Mouse (Mus musculus): ENCODE data around the gene Prkcz. TPM values are rescaled to one million over a fixed set of nuclear protein-coding genes. Genes with fewer than 3 reads are reported as not detected.

Prkcz gene
- polyA plus RNA-seq, 1 experiment from 2014 or later = 12.4 TPM

DNA sequence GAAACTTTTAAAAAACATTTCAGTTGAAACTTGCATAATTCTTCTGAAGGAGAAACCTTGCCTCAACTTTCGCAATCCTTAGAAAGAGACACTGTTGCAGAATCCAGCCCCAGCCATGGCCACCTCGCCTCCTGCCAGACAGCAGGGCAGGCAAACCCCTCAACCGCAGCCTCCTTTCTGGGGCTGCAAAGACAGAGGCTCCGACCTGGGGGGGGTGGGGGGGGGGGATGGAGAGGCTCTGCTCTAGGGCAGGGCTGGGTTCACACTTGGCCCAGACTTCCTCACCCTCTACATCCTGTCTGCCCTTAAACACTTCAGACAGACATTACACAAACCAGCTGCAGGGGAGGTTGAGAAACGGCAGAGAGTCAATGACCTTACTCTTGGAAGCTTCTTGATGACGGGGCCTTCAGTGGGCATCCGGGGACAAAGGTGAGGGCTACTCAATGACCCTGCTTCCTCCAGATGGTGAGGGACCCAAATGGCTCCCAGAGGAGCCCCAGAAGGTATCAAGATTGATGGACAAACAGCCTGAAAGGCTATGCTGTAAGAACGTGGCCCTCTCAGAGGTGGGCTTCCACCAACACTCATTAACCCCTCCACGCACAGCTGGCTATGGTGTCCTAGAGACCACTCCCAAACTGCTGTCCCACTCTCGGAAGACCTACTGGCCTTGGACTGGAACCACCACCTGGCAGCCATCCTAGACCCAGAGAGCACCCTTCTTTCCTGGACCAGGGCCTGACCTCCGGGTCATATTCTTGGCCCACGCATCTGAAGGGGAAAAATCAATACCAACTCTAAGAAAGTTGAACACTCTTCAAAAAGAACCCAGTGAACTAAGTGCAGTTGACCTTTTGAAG is 143.7 kb downstream of the Prkcz start:
- no peaks in the 10 kb centered on the region for H3K9me3 ChIP-seq
- H3K4me3 ChIP-seq = peak overlapping the region; percentile 91
- no peaks in the 10 kb centered on the region for H3K27me3 ChIP-seq (replicated peaks; ENCODE audit: low read depth, poor library complexity, severe bottlenecking)
- 53% methylated on average over 12 of the region's 12 CpGs for WGBS
- no peak for DNase-seq (ENCODE audit: low spot score)
- peak overlapping the region; percentile 25 for H3K27ac ChIP-seq (replicated peaks)
- peaks cover 97% of the 10 kb centered on the region for H3K4me1 ChIP-seq
- H3K36me3 ChIP-seq (replicated peaks) = peaks cover 16% of the 10 kb centered on the region; the same call in 1 of the 2 replicates

DNA sequence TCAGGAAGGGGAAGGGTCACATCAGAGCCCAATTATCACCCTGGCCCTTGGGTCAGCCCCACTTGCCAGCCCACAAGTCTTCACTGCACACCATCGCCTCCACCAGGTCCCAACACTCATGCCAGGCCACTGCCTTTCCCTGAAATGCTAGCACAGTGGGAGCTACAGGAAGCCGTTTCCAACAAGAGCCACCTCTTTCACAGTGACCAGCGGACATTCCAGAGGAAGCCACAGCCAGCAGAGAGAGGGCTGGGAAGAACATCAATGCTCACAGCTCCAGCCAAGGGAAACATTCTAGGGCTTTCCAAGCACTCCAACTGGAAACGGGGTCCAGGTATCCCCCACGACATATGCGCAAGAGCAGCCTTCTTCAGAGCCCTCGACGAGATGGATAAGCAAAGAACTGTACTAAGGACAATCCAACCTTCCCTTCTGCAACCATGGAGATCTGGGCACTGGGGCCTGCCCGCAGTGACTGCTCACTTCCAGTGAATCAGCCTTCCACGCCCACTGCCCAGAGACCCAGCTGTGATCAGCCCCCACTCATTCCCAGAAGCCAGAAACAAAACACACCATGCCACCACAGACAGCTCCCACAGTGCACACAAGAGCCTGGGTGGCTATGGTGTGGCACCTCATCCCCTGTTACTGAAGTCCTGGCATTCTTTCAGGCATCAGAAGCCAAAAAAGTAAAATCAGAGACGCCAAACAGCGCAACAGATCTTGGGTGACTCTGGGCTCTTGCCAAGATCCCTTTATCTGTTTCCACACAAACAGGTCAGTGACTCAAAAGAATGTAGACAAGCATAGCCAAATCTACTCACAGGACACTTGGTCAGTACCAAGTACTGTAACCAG is 145.2 kb downstream of the Prkcz start:
- Histone ChIP-seq H3K4me3 (peak overlapping the region; percentile 24; the same call in 1 of the 2 replicates), H3K9me3 (no peaks in the 10 kb centered on the region), H3K36me3 (replicated peaks) (peaks cover 27% of the 10 kb centered on the region), H3K4me1 (peaks cover 89% of the 10 kb centered on the region), H3K27ac (replicated peaks) (peak overlapping the region; percentile 41; the same call in 1 of the 2 replicates), H3K27me3 (replicated peaks; ENCODE audit: low read depth, poor library complexity, severe bottlenecking) (no peaks in the 10 kb centered on the region)
- 68% methylated on average over 12 of the region's 12 CpGs for WGBS
- DNase-seq (ENCODE audit: low spot score) = no peak

DNA sequence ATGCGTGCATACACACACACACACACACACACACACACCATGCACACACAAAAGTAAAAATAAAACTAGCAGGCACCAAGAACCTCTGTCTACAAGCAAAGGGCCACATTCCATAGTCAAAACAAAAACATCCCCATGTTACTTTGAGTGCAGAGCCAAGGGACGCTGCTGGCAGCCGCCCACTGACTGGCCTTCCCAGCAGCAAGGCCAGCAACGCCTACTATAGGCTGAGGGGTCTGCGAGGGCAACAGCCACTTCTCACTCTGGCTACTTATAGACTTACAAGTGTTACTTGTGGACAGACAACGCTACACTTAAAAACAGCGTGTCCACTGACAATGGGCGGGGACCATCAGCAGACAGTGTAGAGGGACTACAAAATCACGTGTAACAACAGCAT is 146.0 kb downstream of the Prkcz start:
- Histone ChIP-seq H3K36me3 (replicated peaks) (peaks cover 35% of the 10 kb centered on the region), H3K4me1 (peaks cover 85% of the 10 kb centered on the region), H3K9me3 (no peaks in the 10 kb centered on the region), H3K4me3 (no peak overlapping the region), H3K27me3 (replicated peaks; ENCODE audit: low read depth, poor library complexity, severe bottlenecking) (no peaks in the 10 kb centered on the region), H3K27ac (replicated peaks) (peak overlapping the region; percentile 41)
- WGBS = 63% methylated on average over 9 of the region's 9 CpGs
- no peak for DNase-seq (ENCODE audit: low spot score)

DNA sequence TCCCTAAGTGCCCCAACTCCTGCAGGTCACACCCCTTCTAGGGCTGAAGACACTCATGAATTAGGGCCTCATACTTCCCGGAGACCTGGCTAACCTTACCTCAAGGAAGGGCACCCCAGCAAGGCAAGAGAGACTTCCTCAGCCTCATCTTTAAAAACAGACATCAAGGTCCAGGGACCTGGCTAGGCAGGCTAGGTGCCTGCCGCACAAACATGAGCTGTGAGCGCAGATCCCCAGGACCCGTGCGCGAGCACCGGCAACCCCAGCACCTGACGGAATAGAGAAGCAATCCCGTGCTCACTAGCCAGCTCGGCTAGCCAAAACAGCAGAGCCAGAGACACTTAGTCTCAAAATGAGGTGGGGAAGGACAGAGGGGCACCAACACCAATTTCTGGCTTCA is 146.4 kb downstream of the Prkcz start:
- no peak overlapping the region for H3K4me3 ChIP-seq
- H3K4me1 ChIP-seq = peaks cover 84% of the 10 kb centered on the region
- peaks cover 39% of the 10 kb centered on the region for H3K36me3 ChIP-seq (replicated peaks)
- no peaks in the 10 kb centered on the region for H3K9me3 ChIP-seq
- 78% methylated on average over 10 of the region's 10 CpGs for WGBS
- DNase-seq (ENCODE audit: low spot score) = no peak
- no peaks in the 10 kb centered on the region for H3K27me3 ChIP-seq (replicated peaks; ENCODE audit: low read depth, poor library complexity, severe bottlenecking)
- peak overlapping the region; percentile 41; the same call in 1 of the 2 replicates for H3K27ac ChIP-seq (replicated peaks)

DNA sequence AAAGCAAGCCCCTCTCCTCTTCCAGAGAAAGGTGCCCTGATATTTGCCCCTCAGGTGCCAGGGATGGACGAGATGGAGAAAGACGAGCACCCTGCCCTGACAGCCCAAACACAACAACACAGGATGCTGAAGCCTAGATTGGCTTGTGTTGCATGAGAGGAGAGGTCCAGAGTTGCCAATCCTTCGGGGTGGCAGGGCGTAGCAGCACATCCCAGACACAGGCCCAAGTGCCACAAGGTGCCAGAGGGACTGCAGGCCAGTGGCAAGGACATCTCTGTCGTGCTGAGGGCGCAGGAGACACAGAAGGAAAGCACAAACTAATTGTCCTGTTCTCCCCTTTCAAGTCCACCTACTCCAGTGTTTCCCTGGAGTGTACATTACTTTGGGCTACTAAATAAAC is 147.0 kb downstream of the Prkcz start:
- Histone ChIP-seq H3K36me3 (replicated peaks) (peaks cover 43% of the 10 kb centered on the region), H3K27ac (replicated peaks) (no peak overlapping the region), H3K9me3 (no peaks in the 10 kb centered on the region), H3K27me3 (replicated peaks; ENCODE audit: low read depth, poor library complexity, severe bottlenecking) (no peaks in the 10 kb centered on the region), H3K4me3 (peak overlapping the region; percentile 2; the same call in 1 of the 2 replicates), H3K4me1 (peaks cover 84% of the 10 kb centered on the region)
- no peak for DNase-seq (ENCODE audit: low spot score)
- 75% methylated on average over 6 of the region's 6 CpGs for WGBS

DNA sequence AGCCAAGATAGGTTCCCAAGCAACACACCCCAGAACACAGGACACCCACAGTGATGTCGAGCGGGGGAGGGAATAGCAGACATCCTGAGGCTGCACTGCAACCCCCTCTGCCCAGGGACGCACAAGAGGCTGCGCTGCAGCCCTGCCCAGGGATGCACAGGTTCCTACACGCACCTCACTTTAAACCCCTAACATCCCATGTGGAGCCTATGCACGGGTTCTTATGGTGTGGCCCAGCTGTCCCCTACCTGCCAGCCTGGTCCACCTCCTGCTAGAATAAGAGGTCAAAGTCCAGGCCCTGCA is 147.5 kb downstream of the Prkcz start:
- Histone ChIP-seq H3K36me3 (replicated peaks) (peaks cover 47% of the 10 kb centered on the region), H3K27ac (replicated peaks) (no peak overlapping the region), H3K27me3 (replicated peaks; ENCODE audit: low read depth, poor library complexity, severe bottlenecking) (no peaks in the 10 kb centered on the region), H3K4me3 (peak overlapping the region; percentile 2; the same call in 1 of the 2 replicates), H3K4me1 (peaks cover 84% of the 10 kb centered on the region), H3K9me3 (no peaks in the 10 kb centered on the region)
- 84% methylated on average over 6 of the region's 6 CpGs for WGBS
- no peak for DNase-seq (ENCODE audit: low spot score)

DNA sequence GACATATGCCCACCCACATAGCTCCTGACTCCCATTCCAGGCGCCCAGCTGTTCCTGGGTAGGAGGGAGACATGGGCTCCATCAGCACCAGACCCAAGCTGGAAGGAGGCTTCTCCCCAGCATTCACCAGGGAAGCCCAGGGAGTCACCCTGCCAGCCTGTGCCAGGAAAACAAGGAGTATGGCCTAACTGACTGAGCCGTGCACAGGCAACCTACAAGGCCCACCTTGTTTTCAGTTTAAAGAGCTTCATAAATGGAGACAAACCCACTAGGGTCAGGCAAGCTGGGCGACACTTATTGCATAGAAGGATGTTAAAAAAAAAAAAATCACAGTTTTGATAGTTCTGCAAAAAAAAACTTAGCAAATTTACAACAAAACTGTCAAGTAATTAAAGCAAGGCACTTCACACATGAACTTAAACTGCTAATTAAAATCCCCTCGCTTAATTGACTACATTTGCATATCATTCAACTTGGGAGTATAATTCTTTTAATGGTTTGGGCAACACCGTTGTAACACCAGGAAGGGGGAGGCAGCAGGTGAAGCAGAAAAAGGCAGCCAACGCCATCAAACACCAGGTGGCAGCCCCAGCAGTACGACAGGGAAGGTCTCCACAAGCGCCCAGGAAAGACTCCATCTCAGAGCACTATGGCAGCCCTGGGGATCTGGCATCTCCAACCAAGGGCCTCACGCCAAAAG is 148.0 kb downstream of the Prkcz start:
- peaks cover 47% of the 10 kb centered on the region for H3K36me3 ChIP-seq (replicated peaks)
- H3K4me1 ChIP-seq = peaks cover 84% of the 10 kb centered on the region
- 77% methylated on average over 9 of the region's 9 CpGs for WGBS

More for the DNA sequence above, 148.0 kb downstream of the Prkcz start:
- no peak for DNase-seq (ENCODE audit: low spot score)
- H3K27me3 ChIP-seq (replicated peaks; ENCODE audit: low read depth, poor library complexity, severe bottlenecking) = no peaks in the 10 kb centered on the region
- H3K27ac ChIP-seq (replicated peaks) = no peak overlapping the region
- H3K4me3 ChIP-seq = no peak overlapping the region
- H3K9me3 ChIP-seq = no peaks in the 10 kb centered on the region

Other genes starting within 250 kb of the Prkcz start
- gene Ski, start 138.8 kb downstream of the Prkcz start, polyA plus RNA-seq (2016; fragmentation: Nextera tagmentation; extraction: Ambion mirVana) = 8.5 and 10.7 TPM in 2 replicates
- 99.6 and 100 TPM in 2 replicates for gene Faap20, start 111.6 kb downstream of the Prkcz start, polyA plus RNA-seq (2016; fragmentation: Nextera tagmentation; extraction: Ambion mirVana)
- gene Gabrd, start 36.8 kb upstream of the Prkcz start, polyA plus RNA-seq (2016; fragmentation: Nextera tagmentation; extraction: Ambion mirVana) = not detected in 2 replicates
- gene Cfap74, start 47.8 kb upstream of the Prkcz start, polyA plus RNA-seq (2016; fragmentation: Nextera tagmentation; extraction: Ambion mirVana) = 6.7 and 7.3 TPM in 2 replicates
- gene Tmem52, start 107.8 kb upstream of the Prkcz start, polyA plus RNA-seq (2016; fragmentation: Nextera tagmentation; extraction: Ambion mirVana) = 0.16 TPM in 1 of 2 replicates, not detected in the other
- gene Gnb1, start 130.0 kb upstream of the Prkcz start, polyA plus RNA-seq (2016; fragmentation: Nextera tagmentation; extraction: Ambion mirVana) = 642 and 655 TPM in 2 replicates
- 108 and 109 TPM in 2 replicates for gene Nadk, start 201.0 kb upstream of the Prkcz start, polyA plus RNA-seq (2016; fragmentation: Nextera tagmentation; extraction: Ambion mirVana)
- 13.5 and 13.7 TPM in 2 replicates for gene Slc35e2, start 240.1 kb upstream of the Prkcz start, polyA plus RNA-seq (2016; fragmentation: Nextera tagmentation; extraction: Ambion mirVana)